Mouse (Mus musculus): ENCODE data around the gene Kcnh4. TPM values are rescaled to one million over a fixed set of nuclear protein-coding genes. Genes with fewer than 3 reads are reported as not detected.

Kcnh4 gene
- total and polyA plus RNA-seq, 2 experiments from 2014 or later, result not detected

GRCm38 (mm10) chr11:100722493-100723028 is 37.2 kb downstream of the Kcnh4 start:
- Histone ChIP-seq H3K4me3 (ENCODE audit: low read depth, low read length) (no peak overlapping the region), H3K9ac (replicated peaks; ENCODE audit: low read depth, low read length) (no peak overlapping the region), H3K4me2 (ENCODE audit: low read depth, low read length) (no peak overlapping the region), H3K4me1 (ENCODE audit: control insufficient read depth, insufficient read depth) (peaks cover 65% of the 10 kb centered on the region), H3K27ac (ENCODE audit: low read depth) (peak overlapping the region; percentile 60), H3K9me3 (replicated peaks; ENCODE audit: control insufficient read depth, low read length) (no peaks in the 10 kb centered on the region), H3K36me3 (replicated peaks; ENCODE audit: control insufficient read depth, insufficient read depth, low read length) (peaks cover 19% of the 10 kb centered on the region), H3K27me3 (ENCODE audit: control insufficient read depth, insufficient read depth, low read length) (no peaks in the 10 kb centered on the region)
- TF ChIP-seq CTCF (IDR thresholded peaks at IDR 0.05; ENCODE audit: low read depth) (no peak), EP300 (IDR thresholded peaks at IDR 0.05; ENCODE audit: low read depth) (no peak)
- WGBS, result 35% methylated on average over 2 of the region's 2 CpGs
- ATAC-seq (ENCODE audit: insufficient read depth, low read depth) (no peak; the same call in 1 of the 2 replicates), DNase-seq (ENCODE audit: low spot score) (no peak)

DNA sequence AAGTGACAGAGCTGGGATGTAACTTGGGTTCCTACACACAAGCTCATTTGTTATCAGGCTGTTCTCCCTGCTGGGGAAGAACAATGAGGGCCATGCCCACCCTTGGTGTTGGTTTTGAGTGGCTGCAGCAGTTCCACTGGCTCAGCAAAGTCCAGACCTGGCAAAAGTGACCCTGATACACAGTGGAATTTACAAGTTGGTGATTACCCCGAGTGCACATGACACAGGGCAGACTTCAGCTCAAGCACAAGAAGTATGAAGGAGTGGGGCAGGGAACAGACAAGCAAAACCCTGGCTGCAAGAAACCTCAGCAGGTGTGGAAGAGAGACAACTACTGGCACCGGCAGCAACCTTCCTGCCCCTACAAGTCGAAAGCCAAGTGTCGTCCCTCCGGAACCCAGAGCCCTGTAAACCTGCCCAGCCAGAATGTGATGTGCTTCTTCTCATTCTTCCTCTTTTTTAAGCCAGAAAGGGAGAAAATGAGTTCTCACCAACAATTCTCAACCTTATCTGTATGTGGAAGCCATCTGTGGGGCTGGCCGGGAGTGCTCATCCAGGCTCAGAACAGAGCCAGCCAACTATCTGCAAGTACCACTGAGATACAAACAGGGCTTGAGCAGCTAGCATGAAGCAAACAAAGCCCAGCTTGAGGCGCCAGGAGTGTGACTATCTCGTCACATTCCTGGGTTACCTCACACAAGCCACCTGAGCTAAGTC is 37.8 kb downstream of the Kcnh4 start:
- H3K27ac ChIP-seq (ENCODE audit: low read depth), result peak overlapping the region; percentile 60
- peak; percentile 39 for DNase-seq (ENCODE audit: low spot score)
- peaks cover 59% of the 10 kb centered on the region for H3K4me1 ChIP-seq (ENCODE audit: control insufficient read depth, insufficient read depth)
- no peak overlapping the region for H3K4me3 ChIP-seq (ENCODE audit: low read depth, low read length)
- H3K4me2 ChIP-seq (ENCODE audit: low read depth, low read length), result no peak overlapping the region
- H3K27me3 ChIP-seq (ENCODE audit: control insufficient read depth, insufficient read depth, low read length), result no peaks in the 10 kb centered on the region
- peak; percentile 54 for ATAC-seq (ENCODE audit: insufficient read depth, low read depth)
- no peak for TF ChIP-seq EP300 (IDR thresholded peaks at IDR 0.05; ENCODE audit: low read depth)
- no peak for TF ChIP-seq CTCF (IDR thresholded peaks at IDR 0.05; ENCODE audit: low read depth)
- WGBS, result 25% methylated on average over 8 of the region's 8 CpGs
- H3K9me3 ChIP-seq (replicated peaks; ENCODE audit: control insufficient read depth, low read length), result no peaks in the 10 kb centered on the region
- H3K9ac ChIP-seq (replicated peaks; ENCODE audit: low read depth, low read length), result no peak overlapping the region
- H3K36me3 ChIP-seq (replicated peaks; ENCODE audit: control insufficient read depth, insufficient read depth, low read length), result peaks cover 25% of the 10 kb centered on the region

DNA sequence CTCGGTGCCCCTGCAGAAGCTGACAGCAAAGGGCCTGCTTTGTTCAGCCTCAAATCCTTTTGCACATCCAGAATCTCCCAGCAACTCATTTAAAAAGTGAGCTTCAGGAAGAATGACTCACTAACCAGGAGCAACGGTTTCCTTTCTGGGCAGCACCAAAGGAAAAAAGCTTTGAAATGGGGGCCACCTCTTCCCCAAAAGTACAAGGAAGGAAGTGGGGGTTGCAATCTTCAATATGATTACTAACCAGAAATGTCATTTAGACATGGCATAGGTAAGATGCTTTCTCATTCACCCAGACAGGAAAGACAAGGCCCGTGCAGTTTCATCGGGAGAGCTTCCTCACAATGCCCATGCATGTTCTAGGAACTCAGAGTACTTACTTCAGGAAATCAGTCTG is 38.5 kb downstream of the Kcnh4 start:
- Histone ChIP-seq H3K9ac (replicated peaks; ENCODE audit: low read depth, low read length) (peak overlapping the region; percentile 27), H3K4me2 (ENCODE audit: low read depth, low read length) (peak overlapping the region; percentile 10; the same call in 1 of the 2 replicates)

GRCm38 (mm10) chr11:100720345-100720744 is 39.4 kb downstream of the Kcnh4 start:
- DNase-seq (ENCODE audit: low spot score), result no peak
- H3K4me1 ChIP-seq (ENCODE audit: control insufficient read depth, insufficient read depth), result peaks cover 55% of the 10 kb centered on the region
- H3K9me3 ChIP-seq (replicated peaks; ENCODE audit: control insufficient read depth, low read length), result no peaks in the 10 kb centered on the region
- H3K36me3 ChIP-seq (replicated peaks; ENCODE audit: control insufficient read depth, insufficient read depth, low read length), result peaks cover 41% of the 10 kb centered on the region
- H3K9ac ChIP-seq (replicated peaks; ENCODE audit: low read depth, low read length), result peak overlapping the region; percentile 27; the same call in 1 of the 2 replicates
- no peak overlapping the region for H3K4me3 ChIP-seq (ENCODE audit: low read depth, low read length)
- peak overlapping the region; percentile 60 for H3K27ac ChIP-seq (ENCODE audit: low read depth)
- no peaks in the 10 kb centered on the region for H3K27me3 ChIP-seq (ENCODE audit: control insufficient read depth, insufficient read depth, low read length)
- ATAC-seq (ENCODE audit: insufficient read depth, low read depth), result 0 out of 2 replicates have a peak, but pooled peaks have one; percentile 18
- TF ChIP-seq EP300 (IDR thresholded peaks at IDR 0.05; ENCODE audit: low read depth) (no peak), CTCF (IDR thresholded peaks at IDR 0.05; ENCODE audit: low read depth) (no peak)
- H3K4me2 ChIP-seq (ENCODE audit: low read depth, low read length), result peak overlapping the region; percentile 10; the same call in 1 of the 2 replicates
- WGBS, result 21% methylated on average over 5 of the region's 5 CpGs

More for the DNA sequence above, 38.5 kb downstream of the Kcnh4 start:
- Histone ChIP-seq H3K4me1 (ENCODE audit: control insufficient read depth, insufficient read depth) (peaks cover 59% of the 10 kb centered on the region), H3K27me3 (ENCODE audit: control insufficient read depth, insufficient read depth, low read length) (no peaks in the 10 kb centered on the region), H3K36me3 (replicated peaks; ENCODE audit: control insufficient read depth, insufficient read depth, low read length) (peaks cover 32% of the 10 kb centered on the region), H3K9me3 (replicated peaks; ENCODE audit: control insufficient read depth, low read length) (no peaks in the 10 kb centered on the region), H3K27ac (ENCODE audit: low read depth) (peak overlapping the region; percentile 60), H3K4me3 (ENCODE audit: low read depth, low read length) (no peak overlapping the region)
- DNase-seq (ENCODE audit: low spot score) (no peak), ATAC-seq (ENCODE audit: insufficient read depth, low read depth) (no peak)
- TF ChIP-seq EP300 (IDR thresholded peaks at IDR 0.05; ENCODE audit: low read depth), result no peak
- TF ChIP-seq CTCF (IDR thresholded peaks at IDR 0.05; ENCODE audit: low read depth), result no peak
- WGBS, result 33% methylated on average over 4 of the region's 4 CpGs

GRCm38 (mm10) chr11:100719893-100720292 is 39.8 kb downstream of the Kcnh4 start:
- H3K9me3 ChIP-seq (replicated peaks; ENCODE audit: control insufficient read depth, low read length), result no peaks in the 10 kb centered on the region
- H3K27me3 ChIP-seq (ENCODE audit: control insufficient read depth, insufficient read depth, low read length), result no peaks in the 10 kb centered on the region
- H3K27ac ChIP-seq (ENCODE audit: low read depth), result peak overlapping the region; percentile 60
- ATAC-seq (ENCODE audit: insufficient read depth, low read depth) (no peak), DNase-seq (ENCODE audit: low spot score) (no peak)
- TF ChIP-seq CTCF (IDR thresholded peaks at IDR 0.05; ENCODE audit: low read depth), result no peak
- no peak for TF ChIP-seq EP300 (IDR thresholded peaks at IDR 0.05; ENCODE audit: low read depth)
- H3K4me2 ChIP-seq (ENCODE audit: low read depth, low read length), result no peak overlapping the region
- H3K36me3 ChIP-seq (replicated peaks; ENCODE audit: control insufficient read depth, insufficient read depth, low read length), result peaks cover 45% of the 10 kb centered on the region
- WGBS, result 72% methylated on average over 11 of the region's 11 CpGs
- H3K4me3 ChIP-seq (ENCODE audit: low read depth, low read length), result no peak overlapping the region
- peaks cover 50% of the 10 kb centered on the region for H3K4me1 ChIP-seq (ENCODE audit: control insufficient read depth, insufficient read depth)
- H3K9ac ChIP-seq (replicated peaks; ENCODE audit: low read depth, low read length), result no peak overlapping the region

Data from heart, postnatal 0 days (tissue).